Mouse (Mus musculus): ENCODE results near the gene Fbl.
"Not testable (repeated sequence)": the region's sequence is repeated elsewhere in the genome, so short reads cannot be mapped to it uniquely, and the experiment has no call there.

Gene Fbl

GRCm38 (mm10) chr7:28169489-28170422, at the start of gene Fbl:
Fbl (plus strand) TSS chr7:28169710.
- DNase-seq (ENCODE audit: low read depth, low spot score), result peak; percentile 86

GRCm38 (mm10) chr7:28129166-28129565, 40.3 kb upstream of the Fbl start, which contains the start of gene 9530053A07Rik:
9530053A07Rik (plus strand) TSS chr7:28129466.
- no peak for DNase-seq (ENCODE audit: low read depth, low spot score)

DNA sequence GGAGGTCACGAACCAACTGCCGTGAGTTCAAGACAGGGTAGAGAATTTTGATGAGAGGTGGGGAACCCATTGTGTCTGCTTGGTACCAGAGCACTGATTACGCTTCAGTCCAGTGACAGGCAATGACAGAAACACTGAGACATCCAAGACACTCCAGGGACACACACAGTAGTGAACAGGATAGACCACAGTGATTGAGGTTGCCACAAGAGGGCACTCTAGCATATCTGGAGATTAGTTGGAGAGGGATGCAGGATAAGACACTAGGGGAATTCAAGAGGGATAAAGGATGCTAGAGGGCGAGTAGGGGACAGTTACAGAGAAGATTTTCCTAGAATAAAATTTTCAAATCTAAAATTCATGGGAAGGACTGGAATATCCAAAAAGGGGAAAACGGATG, 31.9 kb upstream of the Fbl start:
- peak; percentile 69 for DNase-seq (ENCODE audit: low read depth, low spot score)

- DNase-seq (ENCODE audit: low read depth, low spot score), result peak; percentile 63
Observed at GRCm38 (mm10) chr7:28148263-28148662, 21.2 kb upstream of the Fbl start.

GRCm38 (mm10) chr7:28149841-28150240, 19.7 kb upstream of the Fbl start:
- DNase-seq (ENCODE audit: low read depth, low spot score), result peak; percentile 60

DNA sequence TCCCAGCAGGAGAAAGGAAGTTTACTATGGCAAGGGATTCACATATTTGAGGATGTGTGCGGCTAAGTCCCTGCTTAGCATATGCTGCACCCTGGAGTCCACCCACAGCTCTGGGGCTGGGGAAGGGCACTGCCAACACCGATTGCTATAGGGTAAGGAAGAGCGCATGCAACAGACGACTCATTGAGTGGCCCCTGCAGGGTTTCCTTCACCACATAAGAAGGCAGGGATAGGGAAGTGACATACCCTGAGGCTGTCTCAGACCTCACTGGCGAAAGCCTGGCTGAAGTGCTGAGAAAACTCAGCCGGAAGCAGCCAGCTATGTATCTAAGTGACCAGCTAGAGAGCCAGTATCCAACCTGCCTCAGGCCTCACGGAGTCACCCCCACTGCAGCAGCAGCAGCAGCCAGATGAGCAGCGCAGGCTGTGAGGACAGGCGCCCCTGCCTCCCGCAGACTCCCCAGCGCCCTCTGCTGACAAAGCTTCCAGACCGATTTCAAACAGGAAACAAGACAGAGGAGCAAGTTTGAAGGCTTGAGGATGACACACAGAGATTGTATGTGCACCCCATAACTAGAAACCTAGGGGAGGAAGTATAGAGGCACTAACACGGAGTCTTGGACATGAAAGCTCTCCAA, 17.8 kb upstream of the Fbl start:
- peak; percentile 39 for DNase-seq (ENCODE audit: low read depth, low spot score)

DNA sequence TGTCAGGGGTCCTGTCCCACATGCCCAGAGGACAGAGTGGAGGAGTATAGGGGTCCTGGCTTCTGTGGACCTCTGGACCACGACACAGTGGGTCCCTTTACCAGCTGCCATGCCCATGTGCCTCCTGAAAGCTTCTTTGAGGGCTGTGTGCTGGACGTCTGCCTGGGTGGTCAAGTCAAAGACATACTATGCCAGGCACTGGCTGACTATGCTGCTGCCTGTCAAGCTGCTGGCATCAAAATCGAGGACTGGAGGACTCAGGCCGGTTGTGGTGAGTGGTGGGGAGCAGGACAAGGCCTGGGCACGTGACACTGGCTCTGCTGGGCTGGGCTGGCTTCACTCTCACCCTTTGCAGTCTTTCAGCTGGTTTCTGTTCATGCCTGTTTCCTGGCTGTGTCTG, 15.9 kb upstream of the Fbl start:
- DNase-seq (ENCODE audit: low read depth, low spot score), result not testable (repeated sequence)

DNA sequence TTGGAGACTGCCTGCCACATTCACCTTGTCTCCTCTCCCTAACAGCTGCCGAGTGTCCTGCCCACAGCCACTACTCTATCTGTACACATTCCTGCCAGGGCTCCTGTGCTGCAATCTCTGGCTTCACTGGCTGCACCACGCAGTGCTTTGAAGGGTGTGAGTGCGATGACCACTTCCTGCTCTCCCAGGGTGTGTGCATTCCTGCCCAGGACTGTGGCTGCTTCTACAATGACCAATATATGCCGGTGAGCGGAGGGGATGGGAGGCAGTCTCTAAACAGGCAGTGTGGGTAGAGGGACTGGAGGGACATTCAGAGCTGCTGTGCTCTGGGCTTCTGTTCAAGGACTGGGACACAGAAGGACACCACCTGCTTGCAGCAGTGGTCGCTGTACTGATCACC, 10.2 kb upstream of the Fbl start:
- DNase-seq (ENCODE audit: low read depth, low spot score), result peak; percentile 65

DNA sequence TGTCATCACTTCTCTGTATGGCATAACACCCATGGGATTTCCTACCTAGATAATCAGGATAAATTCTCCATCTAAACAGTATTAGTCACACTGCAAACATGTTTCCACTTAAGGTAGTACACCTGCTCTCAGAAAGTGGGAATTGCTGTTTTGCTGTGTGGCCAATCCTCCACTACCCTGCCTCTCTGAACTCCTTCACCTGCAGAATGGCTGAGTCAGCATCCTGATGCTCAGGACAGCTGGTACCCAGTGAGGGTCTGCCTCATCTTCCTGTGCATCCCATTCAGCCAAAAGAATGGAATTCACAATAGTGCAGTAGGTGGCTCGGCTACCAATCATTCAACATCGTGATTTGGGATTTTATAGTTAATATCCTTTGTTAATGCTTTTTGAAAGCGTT, 9.6 kb upstream of the Fbl start:
- DNase-seq (ENCODE audit: low read depth, low spot score), result no peak

GRCm38 (mm10) chr7:28161163-28161749, 8.3 kb upstream of the Fbl start:
- DNase-seq (ENCODE audit: low read depth, low spot score), result no peak

DNA sequence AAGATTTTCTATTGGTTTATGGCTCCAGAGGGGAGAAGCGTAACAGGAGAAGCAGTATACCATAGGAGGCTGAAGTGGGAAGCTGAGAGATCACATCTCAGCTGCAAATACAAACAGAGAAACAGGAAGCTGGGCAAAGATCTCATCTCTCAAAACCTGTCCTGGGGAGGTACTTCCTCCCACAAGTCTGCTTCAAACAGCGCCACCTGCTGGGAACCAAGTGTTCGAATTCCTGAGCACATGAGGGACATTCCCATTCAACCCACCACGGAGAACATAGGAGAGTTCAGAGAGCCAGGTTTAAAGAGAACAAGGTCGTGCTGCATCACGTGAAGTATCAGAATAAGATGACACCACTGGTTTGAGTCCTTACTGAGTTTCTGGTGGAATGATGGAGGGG, 4.1 kb upstream of the Fbl start:
- no peak for DNase-seq (ENCODE audit: low read depth, low spot score)

- peak; percentile 86 for DNase-seq (ENCODE audit: low read depth, low spot score)
Observed at GRCm38 (mm10) chr7:28168320-28169115, 992 bp upstream of the Fbl start.

GRCm38 (mm10) chr7:28175358-28175757, 5.8 kb downstream of the Fbl start:
- DNase-seq (ENCODE audit: low read depth, low spot score), result no peak

DNA sequence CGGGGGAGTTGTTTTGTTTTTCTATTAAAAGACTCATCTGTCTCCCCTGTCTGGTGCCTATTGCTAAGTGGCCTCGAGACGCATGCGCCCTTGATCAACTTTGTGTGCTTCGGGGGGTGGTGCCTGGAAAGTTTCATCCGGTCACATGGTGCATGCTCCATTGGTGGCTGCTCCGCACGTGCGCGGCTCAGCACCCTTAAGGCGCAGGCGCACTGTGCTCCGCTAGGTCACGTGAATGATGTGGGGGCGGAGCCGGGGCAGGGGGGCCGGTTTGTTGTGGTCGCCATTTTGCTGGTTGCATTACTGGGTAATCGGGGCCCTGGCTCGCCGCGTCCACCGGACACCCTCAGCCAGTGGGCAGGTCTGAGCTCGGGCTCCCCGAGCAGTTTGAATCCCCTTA, 9.7 kb downstream of the Fbl start, which contains the start of gene Dyrk1b:
TSS of gene Dyrk1b (plus strand) at position 242 of the 400 bp plus-strand sequence.
- peak; percentile 97 for DNase-seq (ENCODE audit: low read depth, low spot score)

- peak; percentile 93 for DNase-seq (ENCODE audit: low read depth, low spot score)
Observed at GRCm38 (mm10) chr7:28179741-28180377, 10.3 kb downstream of the Fbl start.

DNA sequence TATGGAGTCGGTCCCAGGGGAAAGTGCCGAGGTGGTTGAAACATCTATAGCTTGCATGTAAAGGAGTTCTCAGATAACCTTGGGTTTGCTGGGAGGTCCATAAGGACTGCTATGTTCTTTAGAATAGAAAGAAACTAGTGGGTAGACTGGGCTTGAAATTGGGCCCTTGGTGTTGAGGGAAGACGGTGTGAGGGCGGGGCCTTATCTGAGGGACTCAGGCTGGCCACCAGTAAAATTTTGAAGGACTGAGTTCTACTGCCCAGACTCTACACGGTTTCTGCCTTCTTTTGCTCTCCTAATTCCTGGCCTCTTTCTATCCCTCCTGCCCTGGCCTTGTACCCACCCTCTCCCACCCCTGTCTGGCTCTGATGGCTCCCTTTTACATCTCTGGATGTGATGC, 11.4 kb downstream of the Fbl start:
- DNase-seq (ENCODE audit: low read depth, low spot score), result no peak

GRCm38 (mm10) chr7:28181376-28181775, 11.9 kb downstream of the Fbl start:
- no peak for DNase-seq (ENCODE audit: low read depth, low spot score)

GRCm38 (mm10) chr7:28182320-28182719, 12.8 kb downstream of the Fbl start:
- no peak for DNase-seq (ENCODE audit: low read depth, low spot score)

- no peak for DNase-seq (ENCODE audit: low read depth, low spot score)
Observed at GRCm38 (mm10) chr7:28185884-28186283, 16.4 kb downstream of the Fbl start.

GRCm38 (mm10) chr7:28186631-28187030, 17.1 kb downstream of the Fbl start:
- DNase-seq (ENCODE audit: low read depth, low spot score), result no peak

- DNase-seq (ENCODE audit: low read depth, low spot score), result no peak
Observed at GRCm38 (mm10) chr7:28191489-28191888, 22.0 kb downstream of the Fbl start.
